Mouse (Mus musculus) c-Kit-negative CD71-positive TER-119-positive erythroid progenitor cells, embryonic 14.5 days (primary cell): ENCODE measurements around the gene Resp18.

Experiments
- DNase-seq: peaks from one replicate; pipeline ENCODE4 v3.0.0-alpha.2; 2013; ENCODE audit warnings: low read depth, low spot score

Resp18 gene

GRCm38 (mm10) chr1:75277195-75278188 lies 723 bp downstream of the Resp18 start:
- no peak for DNase-seq

GRCm38 (mm10) chr1:75264091-75264880 lies 13.9 kb downstream of the Resp18 start, which contains the start of gene Ptprn:
TSS of gene Ptprn (minus strand) at chr1:75264502.
- no peak for DNase-seq

GRCm38 (mm10) chr1:75262969-75263951 lies 15.0 kb downstream of the Resp18 start:
- no peak for DNase-seq

- no peak for DNase-seq
Measured at GRCm38 (mm10) chr1:75261278-75261677, 16.9 kb downstream of the Resp18 start.

- DNase-seq, result no peak
Measured at GRCm38 (mm10) chr1:75255516-75256046, 22.6 kb downstream of the Resp18 start.

GRCm38 (mm10) chr1:75254625-75255013 lies 23.6 kb downstream of the Resp18 start:
- no peak for DNase-seq

- DNase-seq, result peak; percentile 73
Measured at GRCm38 (mm10) chr1:75253849-75254624, 24.2 kb downstream of the Resp18 start.

- DNase-seq, result no peak
Measured at GRCm38 (mm10) chr1:75253029-75253428, 25.2 kb downstream of the Resp18 start.

GRCm38 (mm10) chr1:75252308-75252707 lies 25.9 kb downstream of the Resp18 start:
- DNase-seq, result no peak

GRCm38 (mm10) chr1:75251112-75251970 lies 26.9 kb downstream of the Resp18 start:
- DNase-seq, result peak; percentile 69

- no peak for DNase-seq
Measured at GRCm38 (mm10) chr1:75250498-75250897, 27.7 kb downstream of the Resp18 start.

- no peak for DNase-seq
Measured at GRCm38 (mm10) chr1:75248041-75248772, 30.0 kb downstream of the Resp18 start.

- DNase-seq, result no peak
Measured at GRCm38 (mm10) chr1:75247071-75247930, 30.9 kb downstream of the Resp18 start.

- no peak for DNase-seq
Measured at GRCm38 (mm10) chr1:75244836-75245235, 33.4 kb downstream of the Resp18 start.

GRCm38 (mm10) chr1:75244175-75244826 lies 33.9 kb downstream of the Resp18 start:
- DNase-seq, result no peak

GRCm38 (mm10) chr1:75243411-75243810 lies 34.8 kb downstream of the Resp18 start:
- DNase-seq, result no peak

GRCm38 (mm10) chr1:75239591-75239990 lies 38.6 kb downstream of the Resp18 start:
- no peak for DNase-seq
